Mouse (Mus musculus) T-helper 1 cell (primary cell): ENCODE results near the gene Ndufb5.
"Not testable (repeated sequence)": the region's sequence is repeated elsewhere in the genome, so short reads cannot be mapped to it uniquely, and the experiment has no call there.

ENCODE experiments used
- in situ Hi-C: fragments of 300-600 bp; cut with MboI, MseI; formaldehyde crosslinking; loops from one replicate; pipeline ENCODE4 v1.15.1; 2025; ENCODE audit warnings: high pct_unique_total_duplicates

Ndufb5 gene

GRCm38 (mm10) chr3:32724191-32724590 is 12.6 kb upstream of the Ndufb5 start:
- in situ Hi-C loops = loop anchor here (10.0 to 25.0 kb wide), 2 partner anchors 1331 to 1587 kb away; partner anchors contain the start of gene Cldn11

GRCm38 (mm10) chr3:32725951-32726350 is 10.8 kb upstream of the Ndufb5 start:
- in situ Hi-C loops = loop anchor here (10.0 kb wide), 1 partner anchor 1329 kb away; no protein-coding TSS in a partner anchor

- in situ Hi-C loops = loop anchor here (10.0 kb wide), 1 partner anchor 1327 kb away; no protein-coding TSS in a partner anchor
Measured at GRCm38 (mm10) chr3:32727861-32728260, 8.9 kb upstream of the Ndufb5 start.

- in situ Hi-C loops = loop anchor here (5.0 kb wide), 1 partner anchor 355 kb away; no protein-coding TSS in a partner anchor
Measured at GRCm38 (mm10) chr3:32737172-32737655, 424 bp downstream of the Ndufb5 start, which contains the start of gene Mrpl47. Gene Mrpl47, minus strand, starts transcription at chr3:32737605.

- in situ Hi-C loops = loop anchor here (5.0 kb wide), 1 partner anchor 356 kb away; no protein-coding TSS in a partner anchor
Measured at GRCm38 (mm10) chr3:32738549-32738948, 1.8 kb downstream of the Ndufb5 start.

- in situ Hi-C loops = no loop called here
Measured at GRCm38 (mm10) chr3:32742276-32742780, 5.5 kb downstream of the Ndufb5 start.

- in situ Hi-C loops = no loop called here
Measured at GRCm38 (mm10) chr3:32745001-32745400, 8.2 kb downstream of the Ndufb5 start.

- in situ Hi-C loops = not testable (repeated sequence)
Measured at GRCm38 (mm10) chr3:32745426-32745825, 8.6 kb downstream of the Ndufb5 start.

GRCm38 (mm10) chr3:32748384-32748783 is 11.6 kb downstream of the Ndufb5 start:
- in situ Hi-C loops = no loop called here

- in situ Hi-C loops = no loop called here
Measured at GRCm38 (mm10) chr3:32749820-32750579, 13.2 kb downstream of the Ndufb5 start.

GRCm38 (mm10) chr3:32754384-32754915 is 17.7 kb downstream of the Ndufb5 start:
- in situ Hi-C loops = no loop called here

GRCm38 (mm10) chr3:32759212-32759611 is 22.4 kb downstream of the Ndufb5 start:
- in situ Hi-C loops = no loop called here

GRCm38 (mm10) chr3:32762962-32763361 is 26.2 kb downstream of the Ndufb5 start:
- in situ Hi-C loops = no loop called here

GRCm38 (mm10) chr3:32763902-32764301 is 27.1 kb downstream of the Ndufb5 start:
- in situ Hi-C loops = no loop called here

GRCm38 (mm10) chr3:32770781-32771180 is 34.0 kb downstream of the Ndufb5 start:
- in situ Hi-C loops = no loop called here
